Mouse (Mus musculus): ENCODE results near the gene Gm17124.
"Not testable (repeated sequence)": the region's sequence is repeated elsewhere in the genome, so short reads cannot be mapped to it uniquely, and the experiment has no call there.

Gene Gm17124

DNA sequence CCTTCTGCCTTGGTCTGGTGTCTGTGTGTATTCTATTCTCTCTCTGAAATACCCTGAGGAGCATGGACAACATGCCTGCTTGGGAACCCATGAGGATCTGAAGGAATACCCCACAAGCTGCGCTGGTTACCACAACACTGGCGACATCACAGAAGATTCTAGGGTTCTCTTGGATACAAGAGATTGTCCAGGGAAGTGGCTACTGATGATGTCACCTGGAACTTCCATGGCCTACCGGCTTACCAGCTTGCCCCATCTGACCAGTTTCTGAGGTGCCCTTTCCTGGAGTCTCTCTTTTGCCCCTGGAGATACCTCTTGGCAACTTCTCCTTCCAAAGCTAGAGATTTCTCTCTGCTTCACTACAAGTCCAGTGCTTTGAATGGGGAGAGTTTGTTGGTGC is at the start of gene Gm17124:
Gene Gm17124 (minus strand): TSS at position 101 of the 400 bp plus-strand sequence.
- DNase-seq (ENCODE audit: low read depth in 2 of 2, low spot score in 2 of 2) = not testable (repeated sequence)

DNA sequence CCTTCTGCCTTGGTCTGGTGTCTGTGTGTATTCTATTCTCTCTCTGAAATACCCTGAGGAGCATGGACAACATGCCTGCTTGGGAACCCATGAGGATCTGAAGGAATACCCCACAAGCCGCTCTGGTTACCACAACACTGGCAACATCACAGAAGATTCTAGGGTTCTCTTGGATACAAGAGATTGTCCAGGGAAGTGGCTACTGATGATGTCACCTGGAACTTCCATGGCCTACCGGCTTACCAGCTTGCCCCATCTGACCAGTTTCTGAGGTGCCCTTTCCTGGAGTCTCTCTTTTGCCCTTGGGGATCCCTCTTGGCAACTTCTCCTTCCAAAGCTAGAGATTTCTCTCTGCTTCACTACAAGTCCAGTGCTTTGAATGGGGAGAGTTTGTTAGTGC is 42.1 kb upstream of the Gm17124 start, which contains the start of gene Gm3633:
Gene Gm3633 (minus strand): TSS at position 101 of the 400 bp plus-strand sequence.
- DNase-seq (ENCODE audit: low read depth in 2 of 2, low spot score in 2 of 2) = not testable (repeated sequence)

Data from CD8-positive naive resting alpha-beta T cell, adult 2 months (primary cell).